Mouse (Mus musculus) megakaryocyte, embryonic 14.5 days (primary cell): ENCODE data around the gene Rnf8. TPM values are rescaled to one million over a fixed set of nuclear protein-coding genes. Genes with fewer than 3 reads are reported as not detected.

ENCODE experiments used
- H3K27me3 ChIP-seq: replicated peaks from 2 replicates; pipeline ENCODE3; 2012; ENCODE audit warnings: inconsistent platforms
- H3K36me3 ChIP-seq: replicated peaks from 2 replicates; pipeline ENCODE3; 2012; ENCODE audit warnings: low read length, inconsistent platforms, mixed read lengths
- H3K4me1 ChIP-seq: 2 replicates; pipeline ENCODE4 v1.6.1; 2012; ENCODE audit warnings: inconsistent platforms
- H3K4me3 ChIP-seq: replicated peaks from 2 replicates; pipeline ENCODE3; 2012; ENCODE audit warnings: moderate library complexity, mild to moderate bottlenecking, inconsistent platforms
- H3K9me3 ChIP-seq: 2 replicates; pipeline ENCODE4 v1.6.1; 2012; ENCODE audit warnings: inconsistent platforms
- FLI1 ChIP-seq: IDR thresholded peaks from 2 replicates; pipeline ENCODE4 v1.6.1; 2012; ENCODE audit warnings: low read length, inconsistent platforms, mixed read lengths
- GATA1 ChIP-seq: IDR thresholded peaks from 3 replicates; pipeline ENCODE4 v1.6.1; 2012; ENCODE audit warnings: mixed read lengths, low read length, inconsistent platforms, borderline replicate concordance
- polyA plus RNA-seq: library from polyadenylated mRNA; stranded (reverse); fragments of >175 nt; gene quantifications from 2 replicates; pipeline ENCODE4 v1.2.3, GENCODE M21; 2012; ENCODE audit warnings: low replicate concordance; ENCODE audit not compliant: insufficient read depth

Rnf8 gene
- polyA plus RNA-seq, 1 experiment = 8.0 TPM

- TF ChIP-seq FLI1 = no peak
- TF ChIP-seq GATA1 = no peak
- Histone ChIP-seq H3K4me1 (peaks cover 61% of the 10 kb centered on the region), H3K4me3 (no peak overlapping the region), H3K36me3 (peaks cover 93% of the 10 kb centered on the region), H3K9me3 (no peaks in the 10 kb centered on the region; the same call in 1 of the 2 replicates), H3K27me3 (no peaks in the 10 kb centered on the region)
These were observed 72.8 kb downstream of the Rnf8 start for GRCm38 (mm10) chr17:29687373-29687772.

DNA sequence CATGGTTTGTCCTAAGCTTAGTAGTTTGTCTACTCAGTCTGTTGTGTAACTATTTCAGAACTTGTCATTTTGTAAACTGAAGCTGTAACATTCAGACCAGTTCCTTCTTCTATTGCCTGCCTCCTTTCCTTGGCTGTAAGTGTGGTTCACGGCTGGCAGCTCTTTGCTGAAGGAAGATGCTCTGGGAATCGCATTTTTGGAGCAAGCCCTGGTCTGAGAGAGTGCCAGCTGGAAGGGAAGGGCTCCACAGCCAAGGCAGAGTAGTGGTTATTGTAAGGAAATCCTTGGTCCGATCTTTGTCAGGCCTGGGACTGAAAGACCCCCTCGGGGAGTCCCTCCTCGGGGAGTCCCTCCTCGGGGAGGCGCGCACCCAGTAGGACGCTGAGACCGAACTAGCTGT, 74.0 kb downstream of the Rnf8 start:
- no peak for TF ChIP-seq GATA1
- no peak for TF ChIP-seq FLI1
- Histone ChIP-seq H3K36me3 (peaks cover 93% of the 10 kb centered on the region), H3K27me3 (no peaks in the 10 kb centered on the region), H3K4me1 (peaks cover 70% of the 10 kb centered on the region), H3K9me3 (no peaks in the 10 kb centered on the region; the same call in 1 of the 2 replicates), H3K4me3 (no peak overlapping the region)

GRCm38 (mm10) chr17:29690257-29690656, 75.7 kb downstream of the Rnf8 start:
- no peaks in the 10 kb centered on the region; the same call in 1 of the 2 replicates for H3K9me3 ChIP-seq
- H3K36me3 ChIP-seq = peaks cover 93% of the 10 kb centered on the region
- peaks cover 57% of the 10 kb centered on the region for H3K4me1 ChIP-seq
- no peak overlapping the region for H3K4me3 ChIP-seq
- H3K27me3 ChIP-seq = no peaks in the 10 kb centered on the region
- TF ChIP-seq FLI1 = no peak
- TF ChIP-seq GATA1 = no peak

GRCm38 (mm10) chr17:29692827-29693226, 78.2 kb downstream of the Rnf8 start:
- H3K4me3 ChIP-seq = no peak overlapping the region
- H3K36me3 ChIP-seq = peaks cover 92% of the 10 kb centered on the region
- H3K4me1 ChIP-seq = peaks cover 33% of the 10 kb centered on the region
- no peaks in the 10 kb centered on the region; the same call in 1 of the 2 replicates for H3K9me3 ChIP-seq
- no peaks in the 10 kb centered on the region for H3K27me3 ChIP-seq
- TF ChIP-seq FLI1 (no peak), GATA1 (no peak)

DNA sequence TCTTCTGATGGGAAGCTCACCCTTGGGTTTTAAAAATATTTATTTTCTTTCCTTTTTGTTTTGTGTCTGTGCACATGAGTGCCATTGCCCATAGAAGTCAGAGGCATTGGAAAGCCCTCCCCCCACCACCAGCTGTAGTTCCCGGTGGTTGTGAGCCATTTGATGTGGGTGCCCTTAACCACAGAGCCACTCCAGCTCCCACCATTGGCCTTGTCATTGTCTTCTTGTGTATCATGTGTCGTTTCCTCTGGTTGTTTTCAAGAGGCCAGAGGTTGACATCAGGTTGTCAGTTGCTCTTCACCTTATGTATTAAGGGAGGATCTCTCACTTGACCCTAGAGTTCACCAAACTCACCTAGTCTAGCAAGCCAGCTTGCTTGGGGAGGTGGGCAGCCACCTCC, 79.0 kb downstream of the Rnf8 start:
- peaks cover 92% of the 10 kb centered on the region for H3K36me3 ChIP-seq
- TF ChIP-seq FLI1 (no peak), GATA1 (no peak)
- no peaks in the 10 kb centered on the region; the same call in 1 of the 2 replicates for H3K9me3 ChIP-seq
- H3K27me3 ChIP-seq = no peaks in the 10 kb centered on the region
- no peak overlapping the region for H3K4me3 ChIP-seq
- H3K4me1 ChIP-seq = peaks cover 28% of the 10 kb centered on the region

DNA sequence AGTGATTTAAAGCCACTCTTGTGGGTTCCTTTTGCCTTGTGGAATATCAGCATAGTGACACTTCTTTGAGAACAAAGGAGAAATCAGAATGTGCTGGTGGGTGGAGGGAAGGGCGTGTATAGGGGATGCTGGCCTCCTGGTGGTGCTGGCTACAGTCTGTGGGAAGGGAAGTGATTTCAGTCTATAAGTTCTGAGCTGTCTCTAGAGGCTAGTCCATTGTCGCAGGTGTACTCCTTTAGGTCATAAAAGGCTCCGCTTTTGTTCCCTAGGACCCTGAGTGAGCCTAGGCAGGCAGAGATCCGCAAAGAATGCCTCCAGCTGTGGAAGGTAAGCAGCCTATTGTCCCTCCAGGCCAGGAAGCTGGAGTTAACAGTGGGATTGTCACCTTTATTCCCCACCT, 79.9 kb downstream of the Rnf8 start:
- TF ChIP-seq FLI1 = no peak
- no peak for TF ChIP-seq GATA1
- Histone ChIP-seq H3K4me1 (peaks cover 25% of the 10 kb centered on the region), H3K36me3 (peaks cover 96% of the 10 kb centered on the region)

More for the DNA sequence above, 79.9 kb downstream of the Rnf8 start:
- H3K9me3 ChIP-seq = no peaks in the 10 kb centered on the region
- no peaks in the 10 kb centered on the region for H3K27me3 ChIP-seq
- no peak overlapping the region for H3K4me3 ChIP-seq

Other genes with a start within 250 kb of the Rnf8 start
- gene Pim1, start 124.0 kb upstream of the Rnf8 start, polyA plus RNA-seq = 350 and 629 TPM in 2 replicates
- not detected in 2 replicates for gene Gm17657, start 65.2 kb upstream of the Rnf8 start, polyA plus RNA-seq
- 9.9 and 12.4 TPM in 2 replicates for gene Tbc1d22b, start 65.0 kb upstream of the Rnf8 start, polyA plus RNA-seq
- gene Tmem217, start 62.4 kb upstream of the Rnf8 start, polyA plus RNA-seq = 0.20 TPM in 1 of 2 replicates, not detected in the other
- gene Gm28043, start 86 bp downstream of the Rnf8 start, polyA plus RNA-seq = not detected in 2 replicates
- 10.6 and 22.3 TPM in 2 replicates for gene Cmtr1, start 45.8 kb downstream of the Rnf8 start, polyA plus RNA-seq
- 1.2 and 9.1 TPM in 2 replicates for gene Ccdc167, start 102.3 kb downstream of the Rnf8 start, polyA plus RNA-seq